Mouse (Mus musculus) lung, adult 2 months (tissue): ENCODE measurements around the gene Olfml3.

Experiments used
- CTCF ChIP-seq: fragments of 200-500 bp; IDR thresholded peaks from 2 replicates; pipeline ENCODE4 v1.5.1; 2011; ENCODE audit warnings: mild to moderate bottlenecking, low read length, control low read depth; ENCODE audit not compliant: insufficient read depth
- POLR2A ChIP-seq: fragments of 200-500 bp; IDR thresholded peaks from 2 replicates; pipeline ENCODE4 v1.6.1; 2011; ENCODE audit warnings: low read depth, mild to moderate bottlenecking, control low read depth, low read length, borderline replicate concordance; ENCODE audit errors: extremely low read depth

- no peak for TF ChIP-seq CTCF
- no peak for TF ChIP-seq POLR2A
Measured at GRCm38 (mm10) chr3:103756920-103757319, 19.1 kb upstream of the Olfml3 start.
